Mouse (Mus musculus): ENCODE measurements at regions not wholly inside any gene's neighbourhood (a gene's known extent, or its start where the extent isn't known, plus 50 kb on each side); places are given as distances from the start of the nearest gene placed in this dataset.

GRCm38 (mm10) chr3:21892864-21893404, 183.5 kb upstream of the Tbl1xr1 start:
- TF ChIP-seq CTCF (IDR thresholded peaks at IDR 0.05; ENCODE audit: low read depth) (no peak), EP300 (IDR thresholded peaks at IDR 0.05; ENCODE audit: low read depth) (no peak)

Data from liver, embryonic 14.5 days (tissue).